Mouse (Mus musculus): ENCODE results near the gene Arid1a.
A peak's percentile ranks its signal among the peaks of the same experiment; 100 is the strongest.
"Not testable (repeated sequence)": the region's sequence is repeated elsewhere in the genome, so short reads cannot be mapped to it uniquely, and the experiment has no call there.

Arid1a gene

DNA sequence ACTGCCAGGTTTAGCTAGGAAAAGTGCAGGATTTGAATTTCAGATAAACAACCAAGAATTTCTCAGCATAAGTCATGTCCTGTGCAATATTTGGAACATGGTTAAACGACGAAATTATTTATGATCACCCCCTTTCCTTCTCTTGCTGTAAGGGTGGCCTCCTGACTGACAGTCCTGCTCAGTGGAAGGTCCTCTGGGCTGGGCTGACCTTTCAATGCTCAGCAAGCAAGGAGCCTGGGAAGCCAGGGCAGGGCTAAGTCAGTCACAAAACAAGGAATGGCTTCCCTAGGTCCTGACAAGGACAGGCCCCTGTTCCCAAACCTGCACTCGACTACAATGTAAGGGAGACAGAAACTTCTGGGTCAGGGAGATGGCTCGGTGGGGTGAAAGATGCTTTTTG is 104.6 kb downstream of the Arid1a start:
- no peak for DNase-seq (ENCODE audit: low read depth)

DNA sequence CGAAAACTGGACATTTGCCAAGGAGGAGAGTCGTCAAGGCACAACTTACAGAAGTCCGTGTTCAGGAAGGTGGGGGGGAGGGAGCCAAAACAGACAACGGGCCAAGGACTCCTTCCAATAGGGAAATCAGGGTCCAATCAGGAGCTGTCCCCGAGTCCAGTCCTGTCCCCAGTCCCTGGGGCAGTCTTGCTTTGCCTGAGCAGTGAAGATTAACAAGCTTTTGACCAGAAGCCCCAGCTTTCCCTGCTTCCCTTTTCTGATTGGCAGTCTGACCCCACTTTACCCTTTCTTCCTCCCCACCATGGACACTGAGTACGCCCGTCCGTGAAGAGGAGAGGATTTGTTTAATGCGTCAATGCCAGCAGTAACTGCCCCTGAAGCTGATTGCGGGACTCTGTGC is 105.1 kb downstream of the Arid1a start:
- no peak for DNase-seq (ENCODE audit: low read depth)

DNA sequence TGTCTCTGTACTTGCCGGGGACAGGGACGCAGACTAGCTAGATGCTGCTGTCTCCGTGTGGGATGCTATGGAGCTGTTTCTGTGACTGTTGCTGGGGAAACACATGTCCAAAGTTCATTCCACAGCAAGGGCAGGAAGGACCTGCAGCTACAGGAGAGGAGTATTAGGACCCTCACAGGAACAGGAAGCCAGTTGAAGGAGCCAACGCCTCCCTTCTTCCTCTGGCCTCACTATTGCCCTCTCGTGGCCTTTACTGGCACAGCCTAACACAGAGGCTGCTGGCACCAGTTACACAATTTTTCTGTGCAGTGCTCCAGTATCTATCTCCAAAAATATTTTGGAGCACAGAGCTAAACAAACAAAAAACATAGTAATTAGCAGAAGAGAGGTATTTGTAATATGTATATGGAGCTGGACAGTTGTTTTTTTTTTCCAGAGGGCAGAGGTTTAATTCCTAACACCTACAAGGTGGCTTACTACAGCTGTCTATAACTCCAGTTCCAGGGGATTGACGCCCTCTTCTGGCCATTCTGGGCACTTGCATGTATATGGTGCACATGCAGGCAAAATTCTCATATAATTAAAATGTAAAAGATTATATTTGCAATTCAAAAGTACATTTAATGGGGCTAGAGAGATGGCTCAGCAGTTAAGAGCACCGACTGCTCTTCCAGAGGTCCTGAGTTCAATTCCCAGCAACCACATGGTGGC is 106.4 kb downstream of the Arid1a start, which contains the start of gene Zdhhc18:
Gene Zdhhc18, minus strand, starts transcription at position 166 of the 711 bp plus-strand sequence.
- DNase-seq (ENCODE audit: low read depth), result peak; percentile 93

DNA sequence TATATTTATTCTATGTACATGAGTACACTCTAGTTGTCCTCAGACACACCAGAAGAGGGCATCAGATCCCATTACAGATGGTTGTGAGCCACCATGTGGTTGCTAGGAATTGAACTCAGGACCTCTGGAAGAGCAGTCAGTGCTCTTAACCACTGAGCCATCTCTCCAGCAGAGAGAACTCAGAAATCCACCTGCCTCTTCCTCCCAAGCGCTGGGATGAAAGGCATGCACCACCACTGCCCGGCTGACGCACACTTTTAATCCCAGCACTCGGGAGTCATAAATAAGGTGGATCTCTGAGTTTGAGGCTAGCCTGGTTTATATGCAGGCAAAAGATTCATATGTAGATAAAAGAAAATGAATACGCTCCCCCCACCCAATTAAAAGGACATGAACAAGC is 107.1 kb downstream of the Arid1a start:
- DNase-seq (ENCODE audit: low read depth), result not testable (repeated sequence)

DNA sequence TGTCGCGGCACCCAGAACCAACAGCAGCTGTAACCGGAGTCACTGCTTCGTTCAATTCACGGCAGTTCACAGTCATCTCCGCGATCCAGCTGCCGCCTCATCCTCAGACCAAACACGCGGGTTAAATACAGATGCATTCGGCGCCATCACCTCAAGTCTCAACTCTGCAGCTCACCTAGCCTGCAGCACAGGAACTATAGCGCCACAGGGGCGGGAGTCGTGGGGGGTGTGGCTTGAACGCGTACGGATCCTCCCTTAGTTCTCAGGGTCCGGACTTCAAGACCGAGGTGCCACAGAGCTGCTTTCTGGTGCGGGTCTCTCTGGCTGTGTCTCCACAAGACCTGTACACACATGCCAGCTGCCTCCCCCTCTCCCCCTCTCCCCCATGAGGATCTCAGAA is 110.9 kb downstream of the Arid1a start:
- no peak for DNase-seq (ENCODE audit: low read depth)

DNA sequence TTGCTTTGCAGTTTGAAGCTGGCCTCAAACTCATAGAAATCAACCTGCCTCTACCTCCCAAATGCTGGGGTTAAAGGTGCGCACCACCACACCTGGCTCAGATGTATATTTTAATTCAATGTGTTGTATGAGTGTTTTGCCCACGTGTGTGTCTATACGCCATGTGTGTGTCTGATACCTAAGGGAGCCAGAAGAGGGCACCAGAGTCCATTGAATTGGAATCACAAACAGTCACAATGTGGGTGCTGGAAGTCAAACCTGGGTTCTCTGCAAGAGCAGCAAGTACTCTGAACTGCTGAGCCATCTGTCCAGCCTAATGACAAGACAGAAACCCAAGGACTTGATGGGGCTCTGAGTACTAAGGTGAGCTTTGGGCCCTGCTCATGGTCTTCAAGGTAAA is 111.4 kb downstream of the Arid1a start:
- DNase-seq (ENCODE audit: low read depth), result no peak

DNA sequence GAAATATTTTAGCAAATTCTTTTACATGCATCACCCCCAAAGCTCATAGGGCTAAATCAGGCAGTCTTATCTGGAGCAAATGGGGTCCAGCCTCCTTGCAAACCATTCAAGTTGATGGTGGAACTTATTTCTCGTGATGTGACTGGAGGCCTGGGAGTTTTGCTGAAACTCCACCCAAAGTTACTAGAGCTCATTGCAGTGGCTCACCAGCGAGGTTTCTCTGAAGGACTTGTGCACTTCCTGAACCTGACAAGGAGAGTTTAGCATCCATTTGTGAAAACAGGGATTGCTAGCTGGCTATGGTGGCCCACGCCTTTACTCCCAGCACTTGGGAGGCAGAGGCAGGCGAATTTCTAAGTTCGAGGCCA is 122.5 kb downstream of the Arid1a start:
- DNase-seq (ENCODE audit: low read depth), result no peak

DNA sequence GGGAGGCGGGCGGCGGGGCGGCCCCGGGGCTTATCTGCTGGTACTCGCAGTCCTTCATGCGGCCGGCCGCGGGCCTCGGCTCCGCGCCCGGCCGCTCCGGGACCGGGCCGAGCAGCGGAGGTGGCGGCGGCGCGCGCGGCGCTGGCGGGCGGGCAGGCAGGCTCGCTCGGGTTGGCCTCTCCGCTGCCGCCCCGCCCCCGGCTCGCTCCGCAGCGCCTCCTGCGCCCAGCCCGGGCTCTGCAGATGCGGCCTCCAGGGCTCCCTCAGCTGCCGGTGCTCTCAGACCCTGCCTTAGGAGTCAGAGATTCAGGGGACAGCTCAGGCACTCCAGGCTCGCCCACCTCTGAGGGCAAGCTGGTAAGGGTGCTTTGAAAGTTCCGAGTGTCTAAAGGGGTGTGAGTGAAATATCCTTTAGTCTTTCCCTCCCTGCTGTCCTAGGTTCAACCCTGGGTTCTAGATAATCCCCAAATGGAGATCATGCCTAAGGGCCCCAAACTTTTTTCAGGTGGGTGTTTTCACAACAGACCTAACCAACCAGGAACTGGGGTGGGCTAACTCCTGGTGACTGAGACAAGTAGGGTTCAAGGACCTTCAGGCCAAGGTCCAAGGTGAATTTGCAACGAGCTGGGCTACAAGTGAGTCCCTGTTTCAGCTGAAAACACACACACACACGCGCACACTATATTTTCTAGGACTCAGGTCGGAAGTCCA is 123.1 kb downstream of the Arid1a start:
- peak; percentile 72 for DNase-seq (ENCODE audit: low read depth)

DNA sequence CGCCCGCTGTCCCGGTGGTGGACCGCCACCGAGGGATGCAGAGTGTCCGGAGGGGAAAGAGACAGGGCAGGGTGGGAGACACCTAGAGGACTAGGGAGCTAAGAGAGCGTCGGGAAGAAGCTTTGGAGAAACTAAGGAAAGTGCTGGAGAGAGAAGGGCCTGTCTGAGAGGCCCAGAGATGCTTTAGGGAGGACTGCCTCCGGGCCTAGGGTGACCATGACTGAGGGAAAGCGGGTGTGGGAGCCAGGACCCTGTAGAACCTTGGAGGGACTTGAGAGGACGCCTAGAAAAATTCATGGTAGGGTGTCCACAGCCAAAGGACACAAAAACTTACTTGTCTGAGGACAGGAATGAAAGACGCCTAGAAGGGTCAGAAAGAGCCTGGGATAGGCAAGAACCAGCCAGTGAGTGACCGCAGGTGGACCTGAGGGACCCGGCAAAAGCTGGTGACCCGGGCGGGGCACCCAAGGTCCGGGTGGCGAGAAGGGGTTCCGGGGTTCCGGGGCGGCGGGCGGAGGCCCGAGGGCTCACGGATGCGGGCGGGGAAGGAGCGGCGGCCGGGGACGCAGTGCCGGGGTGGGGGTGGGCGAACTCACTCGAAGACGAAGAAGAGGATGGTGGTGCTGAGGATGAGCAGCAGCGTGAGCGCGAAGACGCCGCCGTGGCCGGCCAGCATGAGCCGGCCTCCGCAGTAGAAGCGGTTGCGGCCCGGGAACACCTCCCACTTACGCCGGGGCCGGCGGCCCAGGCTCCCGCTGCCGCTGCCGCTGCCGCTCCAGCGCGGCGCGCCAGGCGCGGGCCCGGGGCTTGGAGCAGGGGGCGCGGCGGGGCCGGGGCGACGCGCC is 123.9 kb downstream of the Arid1a start:
- DNase-seq (ENCODE audit: low read depth), result no peak

DNA sequence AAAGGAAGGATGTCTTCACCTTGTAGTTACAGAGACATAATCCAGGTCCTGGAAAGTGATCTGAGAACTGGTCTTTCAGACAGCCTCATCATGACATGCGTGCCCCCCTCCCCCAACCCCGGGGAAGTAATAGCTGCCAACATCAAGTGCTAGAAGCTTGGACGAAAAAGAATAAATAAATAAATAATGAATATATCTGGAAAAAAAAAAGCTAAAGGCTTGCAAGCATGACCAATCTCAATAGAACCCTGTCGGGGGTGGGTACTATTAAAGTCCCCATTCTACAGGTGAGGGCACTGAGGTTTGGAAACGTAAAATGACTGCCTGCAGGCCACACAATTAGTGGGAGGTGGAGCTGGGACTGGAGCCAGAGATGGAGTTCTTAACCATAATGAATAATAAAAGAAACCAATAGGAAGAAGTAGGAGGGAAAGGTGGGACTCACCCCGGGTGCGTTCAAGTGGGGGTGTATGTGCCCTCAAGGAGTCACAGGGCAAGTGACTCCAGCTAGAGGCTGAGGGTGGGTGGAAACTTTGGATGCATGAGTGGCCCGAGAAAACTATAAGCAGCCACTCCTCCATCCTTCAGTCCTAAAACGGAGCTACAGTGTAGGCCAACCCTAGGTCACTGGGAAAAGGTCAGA is 124.7 kb downstream of the Arid1a start:
- peak; percentile 74 for DNase-seq (ENCODE audit: low read depth)

DNA sequence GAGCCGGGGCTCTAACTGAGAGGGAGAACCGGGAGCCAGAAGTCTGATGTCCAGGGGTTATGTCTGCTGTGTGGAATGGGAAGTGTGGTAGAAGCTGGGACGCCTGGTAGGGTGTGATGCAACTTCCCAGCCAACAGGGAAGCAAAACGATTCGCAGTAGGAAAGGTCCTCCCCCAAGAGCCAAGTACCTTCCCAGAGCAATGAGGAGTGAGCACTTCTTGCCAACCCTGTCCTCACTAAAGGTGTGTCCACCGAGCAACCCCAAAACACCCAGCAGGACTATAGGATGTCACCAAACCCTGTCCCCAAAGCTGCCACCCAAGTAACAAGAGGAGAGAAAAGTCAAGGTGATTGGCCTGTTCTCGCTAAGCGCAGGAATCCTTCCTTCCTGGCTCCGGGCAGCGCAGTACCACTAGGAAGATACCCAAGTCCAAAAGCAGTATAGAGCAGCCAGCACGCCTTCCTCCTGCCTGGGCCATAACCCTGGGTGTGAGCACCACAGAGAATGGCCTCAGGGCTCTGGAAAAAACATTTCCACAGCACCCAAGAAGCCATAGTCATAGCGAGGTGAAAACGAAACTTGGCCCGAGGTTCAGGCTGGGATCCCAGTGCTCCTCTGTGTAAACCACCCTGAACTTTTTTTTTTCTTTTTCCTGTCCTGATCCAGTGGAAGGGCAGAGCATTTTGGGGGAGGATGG is 125.3 kb downstream of the Arid1a start:
- peak; percentile 72 for DNase-seq (ENCODE audit: low read depth)

DNA sequence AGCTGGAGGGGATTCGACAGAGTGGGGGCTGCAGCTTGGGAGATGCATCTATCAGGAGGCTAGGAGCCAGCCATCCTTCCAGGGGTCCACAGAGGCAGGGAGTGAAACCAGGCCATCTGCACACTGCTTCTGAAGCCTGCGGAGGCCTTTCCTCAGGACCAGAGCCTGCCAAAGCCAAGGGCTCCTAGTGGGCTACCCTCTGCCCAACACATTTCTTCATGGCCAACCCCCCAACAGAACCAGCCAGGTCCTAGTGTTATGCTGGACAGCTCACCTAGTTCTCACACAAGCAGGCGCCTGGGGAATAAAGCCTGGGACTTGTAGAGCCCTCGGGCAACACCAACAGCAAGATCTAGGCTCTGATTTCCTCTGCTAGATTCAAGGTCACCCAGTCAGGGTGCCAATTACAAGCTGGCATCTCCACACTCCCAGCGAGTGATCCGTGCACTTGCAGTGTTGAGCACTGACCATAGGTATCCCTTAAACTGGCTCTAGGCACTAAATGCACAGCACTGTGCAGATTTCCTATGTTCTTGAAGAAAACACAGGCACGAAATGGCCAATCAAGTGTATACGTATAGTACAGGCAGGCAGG is 126.1 kb downstream of the Arid1a start:
- no peak for DNase-seq (ENCODE audit: low read depth)

DNA sequence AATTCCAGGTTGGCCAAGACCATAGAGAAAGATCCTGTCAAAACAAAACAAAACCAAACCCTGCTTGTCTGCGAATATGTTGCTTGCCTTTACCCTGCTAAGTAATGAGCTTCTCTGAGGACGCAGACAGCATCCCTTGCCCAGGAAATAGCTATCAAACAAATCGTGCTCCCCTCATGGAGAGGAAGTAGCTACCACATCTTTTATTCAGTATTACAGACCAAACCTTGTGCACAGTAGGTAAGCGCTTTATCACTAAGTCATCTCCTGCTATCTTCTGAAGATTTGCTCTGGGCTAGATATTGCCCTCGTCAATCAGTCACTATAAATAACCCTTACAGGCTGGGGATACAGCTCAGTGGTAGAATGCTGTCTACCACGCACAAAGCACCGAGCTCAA is 127.4 kb downstream of the Arid1a start:
- DNase-seq (ENCODE audit: low read depth), result no peak

Data from 416B (cell line).